Mouse (Mus musculus) midbrain, postnatal 0 days (tissue): ENCODE measurements around the gene Xrcc6. TPM values are rescaled to one million over a fixed set of nuclear protein-coding genes. Genes with fewer than 3 reads are reported as not detected.

Experiments
- ATAC-seq: fragments of 200-750 bp; cut with Nextera tagmentation; 2 replicates; pipeline ENCODE4 v1.8.0; 2017; ENCODE audit warnings: moderate number of reproducible peaks, mild to moderate bottlenecking, moderate TSS enrichment, moderate library complexity; ENCODE audit not compliant: low FRiP score
- DNase-seq: peaks from one replicate; pipeline ENCODE4 v3.0.0-alpha.2; 2015; ENCODE audit warnings: low spot score
- H3K27ac ChIP-seq: fragments of 300-500 bp; sonication (generic); 2 replicates; pipeline ENCODE4 v1.5.1; 2014; ENCODE audit warnings: low read depth, mild to moderate bottlenecking, low read length, mixed read lengths
- H3K27me3 ChIP-seq: fragments of 300-500 bp; sonication (generic); 2 replicates; pipeline ENCODE4 v1.6.1; 2014; ENCODE audit warnings: low read length, control low read depth, mixed read lengths; ENCODE audit not compliant: insufficient read depth
- H3K36me3 ChIP-seq: fragments of 300-500 bp; sonication (generic); 2 replicates; pipeline ENCODE4 v1.6.1; 2014; ENCODE audit warnings: low read length, control low read depth, mixed read lengths; ENCODE audit not compliant: insufficient read depth
- H3K4me1 ChIP-seq: fragments of 300-500 bp; sonication (generic); 2 replicates; pipeline ENCODE4 v1.6.1; 2014; ENCODE audit warnings: mild to moderate bottlenecking, control low read depth, antibody characterized with exemption, low read length, mixed read lengths; ENCODE audit not compliant: insufficient read depth
- H3K4me2 ChIP-seq: fragments of 300-500 bp; sonication (generic); 2 replicates; pipeline ENCODE4 v1.6.1; 2014; ENCODE audit warnings: low read depth, mild to moderate bottlenecking, low read length, mixed read lengths; ENCODE audit not compliant: poor library complexity, severe bottlenecking
- H3K4me3 ChIP-seq: fragments of 300-500 bp; sonication (generic); 2 replicates; pipeline ENCODE4 v1.5.1; 2014; ENCODE audit warnings: low read depth, mild to moderate bottlenecking, low read length, moderate library complexity
- H3K9ac ChIP-seq: fragments of 300-500 bp; sonication (generic); replicated peaks from 2 replicates; pipeline ENCODE4 v1.6.1; 2014; ENCODE audit warnings: mild to moderate bottlenecking, low read length, moderate library complexity, mixed read lengths; ENCODE audit not compliant: poor library complexity, severe bottlenecking
- H3K9me3 ChIP-seq: fragments of 300-500 bp; sonication (generic); 2 replicates; pipeline ENCODE4 v1.6.1; 2016; ENCODE audit warnings: low read length, control low read depth
- CTCF ChIP-seq: IDR thresholded peaks from 2 replicates; pipeline ENCODE4 v1.5.1; 2016; ENCODE audit warnings: antibody characterized with exemption, mild to moderate bottlenecking
- WGBS: fragments of 180-500 bp; shearing (Covaris S2); extraction: QIAGEN DNeasy Blood & Tissue Kit; methylation state at CpG from one replicate; pipeline ENCODE4 v1.1.7; 2014; 5-methylcytosine and 5-hydroxymethylcytosine counted together
- polyA plus RNA-seq: library from polyadenylated mRNA; unstranded; fragments of >200 nt; fragmentation: Nextera tagmentation; extraction: Ambion mirVana; gene quantifications from 2 replicates; pipeline ENCODE4 v1.2.1, GENCODE M21; 2015
- total RNA-seq: library from RNA; depleted of rRNA; stranded (reverse); fragments of >200 nt; gene quantifications from 2 replicates; pipeline ENCODE4 v1.2.3, GENCODE M21; 2014; rRNA removed

Gene Xrcc6
- total and polyA plus RNA-seq, 2 experiments from 2014 or later = 23.2 to 25.6 TPM

DNA sequence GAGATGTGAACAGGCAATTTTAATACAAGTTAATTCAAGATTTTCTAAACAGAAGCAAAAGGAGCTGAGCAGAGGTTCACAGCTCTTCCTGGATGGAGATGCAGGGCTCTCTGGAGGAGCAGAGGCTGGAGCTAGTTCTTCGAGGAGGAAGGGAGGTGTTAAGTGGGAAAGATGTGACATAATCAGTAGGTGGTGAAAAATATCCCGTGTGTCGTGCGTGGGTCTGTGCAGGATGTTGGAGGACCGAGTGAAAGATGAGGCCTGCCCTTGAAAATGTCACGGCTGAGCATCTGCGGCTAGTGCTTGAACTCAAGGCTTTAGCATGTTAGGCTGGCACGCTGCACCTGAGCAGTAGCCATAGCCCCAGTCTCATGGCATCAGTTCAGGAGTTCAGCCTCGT, 98.0 kb downstream of the Xrcc6 start:
- ATAC-seq = no peak
- Histone ChIP-seq H3K4me3 (no peak overlapping the region), H3K9ac (no peak overlapping the region), H3K27ac (no peak overlapping the region), H3K4me1 (no peaks in the 10 kb centered on the region), H3K27me3 (no peaks in the 10 kb centered on the region), H3K36me3 (no peaks in the 10 kb centered on the region), H3K9me3 (no peaks in the 10 kb centered on the region), H3K4me2 (no peak overlapping the region)
- TF ChIP-seq CTCF = no peak
- WGBS = 88% methylated on average over 9 of the region's 9 CpGs
- no peak for DNase-seq

GRCm38 (mm10) chr15:82086131-82086530, 98.5 kb downstream of the Xrcc6 start:
- Histone ChIP-seq H3K27me3 (no peaks in the 10 kb centered on the region), H3K9me3 (no peaks in the 10 kb centered on the region), H3K36me3 (no peaks in the 10 kb centered on the region), H3K4me1 (no peaks in the 10 kb centered on the region), H3K9ac (no peak overlapping the region), H3K27ac (no peak overlapping the region), H3K4me2 (no peak overlapping the region), H3K4me3 (no peak overlapping the region)
- WGBS = 84% methylated on average over 12 of the region's 12 CpGs
- ATAC-seq (no peak), DNase-seq (no peak)
- no peak for TF ChIP-seq CTCF

GRCm38 (mm10) chr15:82087266-82087665, 99.6 kb downstream of the Xrcc6 start:
- peak; percentile 36 for TF ChIP-seq CTCF
- DNase-seq (peak; percentile 6), ATAC-seq (no peak)
- Histone ChIP-seq H3K27ac (no peak overlapping the region), H3K9me3 (no peaks in the 10 kb centered on the region), H3K4me2 (no peak overlapping the region), H3K27me3 (no peaks in the 10 kb centered on the region), H3K4me1 (no peaks in the 10 kb centered on the region), H3K4me3 (no peak overlapping the region), H3K36me3 (no peaks in the 10 kb centered on the region), H3K9ac (no peak overlapping the region)
- 9% methylated on average over 10 of the region's 10 CpGs for WGBS

Other genes with a start within 250 kb of the Xrcc6 start
- gene Zc3h7b, start 242.8 kb upstream of the Xrcc6 start, total RNA-seq = 147 and 154 TPM in 2 replicates
- gene Zc3h7b, start 242.8 kb upstream of the Xrcc6 start, polyA plus RNA-seq = 43.9 TPM in 2 replicates
- 154 and 183 TPM in 2 replicates for gene Rangap1, start 242.3 kb upstream of the Xrcc6 start, total RNA-seq
- 142 and 146 TPM in 2 replicates for gene Rangap1, start 242.3 kb upstream of the Xrcc6 start, polyA plus RNA-seq
- 60.1 and 60.6 TPM in 2 replicates for gene Tef, start 185.4 kb upstream of the Xrcc6 start, total RNA-seq
- gene Tef, start 185.4 kb upstream of the Xrcc6 start, polyA plus RNA-seq = 23.6 and 25.4 TPM in 2 replicates
- gene Tob2, start 129.0 kb upstream of the Xrcc6 start, total RNA-seq = 10.9 and 15.4 TPM in 2 replicates
- 12.2 and 14.2 TPM in 2 replicates for gene Tob2, start 129.0 kb upstream of the Xrcc6 start, polyA plus RNA-seq
- gene Phf5a, start 115.9 kb upstream of the Xrcc6 start, total RNA-seq = 31.8 and 34.1 TPM in 2 replicates
- gene Phf5a, start 115.9 kb upstream of the Xrcc6 start, polyA plus RNA-seq = 107 and 118 TPM in 2 replicates
- gene Aco2, start 115.5 kb upstream of the Xrcc6 start, total RNA-seq = 380 and 412 TPM in 2 replicates
- 257 and 279 TPM in 2 replicates for gene Aco2, start 115.5 kb upstream of the Xrcc6 start, polyA plus RNA-seq
- 46.5 and 49.5 TPM in 2 replicates for gene Polr3h, start 61.6 kb upstream of the Xrcc6 start, total RNA-seq
- 77.0 and 80.3 TPM in 2 replicates for gene Polr3h, start 61.6 kb upstream of the Xrcc6 start, polyA plus RNA-seq
- gene Csdc2, start 51.1 kb upstream of the Xrcc6 start, total RNA-seq = 172 and 196 TPM in 2 replicates
- gene Csdc2, start 51.1 kb upstream of the Xrcc6 start, polyA plus RNA-seq = 323 and 327 TPM in 2 replicates
- 157 and 172 TPM in 2 replicates for gene Pmm1, start 26.9 kb upstream of the Xrcc6 start, total RNA-seq
- gene Pmm1, start 26.9 kb upstream of the Xrcc6 start, polyA plus RNA-seq = 122 and 134 TPM in 2 replicates
- gene 1700029P11Rik, start 7.3 kb upstream of the Xrcc6 start, total RNA-seq = not detected in 2 replicates
- not detected in 2 replicates for gene 1700029P11Rik, start 7.3 kb upstream of the Xrcc6 start, polyA plus RNA-seq
- gene Desi1, start 46.0 kb downstream of the Xrcc6 start, total RNA-seq = 26.9 and 31.2 TPM in 2 replicates
- gene Desi1, start 46.0 kb downstream of the Xrcc6 start, polyA plus RNA-seq = 43.9 and 45.7 TPM in 2 replicates
- gene Snu13, start 59.8 kb downstream of the Xrcc6 start, total RNA-seq = 174 and 179 TPM in 2 replicates
- 242 and 274 TPM in 2 replicates for gene Snu13, start 59.8 kb downstream of the Xrcc6 start, polyA plus RNA-seq
- gene 4930407I10Rik, start 71.3 kb downstream of the Xrcc6 start, total RNA-seq = 0.05 TPM in 1 of 2 replicates, not detected in the other
- not detected in 2 replicates for gene 4930407I10Rik, start 71.3 kb downstream of the Xrcc6 start, polyA plus RNA-seq
- gene Mei1, start 82.2 kb downstream of the Xrcc6 start, total RNA-seq = not detected in 2 replicates
- gene Mei1, start 82.2 kb downstream of the Xrcc6 start, polyA plus RNA-seq = 0.12 and 0.16 TPM in 2 replicates
- gene Ccdc134, start 140.1 kb downstream of the Xrcc6 start, total RNA-seq = 8.4 and 8.7 TPM in 2 replicates
- gene Ccdc134, start 140.1 kb downstream of the Xrcc6 start, polyA plus RNA-seq = 6.9 and 7.7 TPM in 2 replicates
- gene Srebf2, start 159.3 kb downstream of the Xrcc6 start, total RNA-seq = 204 and 245 TPM in 2 replicates
- gene Srebf2, start 159.3 kb downstream of the Xrcc6 start, polyA plus RNA-seq = 141 and 150 TPM in 2 replicates
- gene Shisa8, start 225.0 kb downstream of the Xrcc6 start, total RNA-seq = 6.5 and 7.6 TPM in 2 replicates
- gene Shisa8, start 225.0 kb downstream of the Xrcc6 start, polyA plus RNA-seq = 1.6 and 2.2 TPM in 2 replicates
- 0.94 and 2.1 TPM in 2 replicates for gene Tnfrsf13c, start 236.5 kb downstream of the Xrcc6 start, total RNA-seq
- gene Tnfrsf13c, start 236.5 kb downstream of the Xrcc6 start, polyA plus RNA-seq = 0.18 and 0.27 TPM in 2 replicates